24 mouse cellular contexts compared by ENCODE assay signal in genomic region chr6:67107517-67107916, GRCm38 (mm10).
A peak's percentile ranks its signal among the peaks of the same experiment; 100 is the strongest.
DNase-seq lines count a peak whose midpoint lies in the region; ATAC-seq and TF ChIP-seq lines count a peak whose summit lies in the region.
"Had no signal": no experiment of that assay in that cellular context is flagged by ENCODE, and none has a peak within 500 bp of the region (broad histone marks: within the 10 kb centered on the region; RNA-seq: fewer than 3 reads in every experiment).

No protein-coding gene starts in this region.

- TF ChIP-seq EP300 in liver, postnatal 0 days (IDR thresholded peaks at IDR 0.05; ENCODE audit: low read depth) = no peak

- no peak overlapping the region for H3K4me2 ChIP-seq in liver, postnatal 0 days (ENCODE audit: low read depth, low read length)
- no peak overlapping the region for H3K4me2 ChIP-seq in liver, embryonic 11.5 days
- no peak overlapping the region for H3K4me2 ChIP-seq in kidney, postnatal 0 days (ENCODE audit: low read length)
- H3K4me2 ChIP-seq: heart, embryonic 11.5 days; liver, embryonic 13.5 days; lung, embryonic 15.5 days; midbrain, embryonic 13.5 days; neural tube, embryonic 12.5 days had no signal

- DNase-seq in liver, postnatal 0 days = no peak
- DNase-seq in liver, embryonic 11.5 days (ENCODE audit: low spot score) = no peak
- DNase-seq in kidney, adult 2 months = peak; percentile 97
- peak; percentile 59 for DNase-seq in kidney, postnatal 0 days (ENCODE audit: low spot score)
- DNase-seq in gastrocnemius, postnatal 10 days = no peak
- DNase-seq in spleen, postnatal 14 days (ENCODE audit: low spot score in 2 of 2) = no peak
- DNase-seq in heart, postnatal 10 days = no peak
- DNase-seq: adrenal gland, postnatal 25 days; cerebellum, adult 9-10 months; gastrocnemius, postnatal 36 days; heart, postnatal 14 days; liver, embryonic 13.5 days; lung, postnatal 36 days; right cerebral cortex, postnatal 14 days; spleen, adult 18-20 months; thymus, adult 18-20 months had no signal

- H3K4me3 ChIP-seq in liver, postnatal 0 days (ENCODE audit: low read depth, low read length) = no peak overlapping the region
- H3K4me3 ChIP-seq in liver, embryonic 11.5 days (ENCODE audit: low read depth, low read length) = no peak overlapping the region
- H3K4me3 ChIP-seq in kidney, adult 2 months (ENCODE audit: insufficient read depth, low read depth, low read length) = no peak overlapping the region
- H3K4me3 ChIP-seq in kidney, postnatal 0 days (replicated peaks; ENCODE audit: low read depth, low read length) = no peak overlapping the region
- H3K4me3 ChIP-seq in small intestine, adult 2 months (ENCODE audit: low read depth, low read length) = no peak overlapping the region
- H3K4me3 ChIP-seq: limb, embryonic 10.5 days; liver, embryonic 13.5 days; lung, embryonic 15.5 days; megakaryocyte, embryonic 14.5 days; midbrain, embryonic 13.5 days; neural tube, embryonic 12.5 days had no signal

- no peaks in the 10 kb centered on the region for H3K9me3 ChIP-seq in liver, postnatal 0 days (ENCODE audit: low read length)
- H3K9me3 ChIP-seq in liver, embryonic 11.5 days (ENCODE audit: control insufficient read depth, low read length) = no peaks in the 10 kb centered on the region
- no peaks in the 10 kb centered on the region for H3K9me3 ChIP-seq in kidney, postnatal 0 days (replicated peaks; ENCODE audit: low read length)
- H3K9me3 ChIP-seq: limb, embryonic 10.5 days; liver, embryonic 13.5 days; lung, embryonic 15.5 days; megakaryocyte, embryonic 14.5 days; midbrain, embryonic 13.5 days; neural tube, embryonic 12.5 days had no signal

- no peak for TF ChIP-seq CTCF in liver, postnatal 0 days (IDR thresholded peaks at IDR 0.05; ENCODE audit: low read depth)
- TF ChIP-seq CTCF in kidney, adult 2 months (conservative IDR thresholded peaks at IDR 0.05; ENCODE audit: insufficient read depth, insufficient read length, low read depth, low read length) = no peak
- no peak for TF ChIP-seq CTCF in kidney, postnatal 0 days (IDR thresholded peaks at IDR 0.05; ENCODE audit: low read depth)
- TF ChIP-seq CTCF in small intestine, adult 2 months (IDR thresholded peaks at IDR 0.05; ENCODE audit: extremely low read depth, insufficient read length, insufficient replicate concordance, low read depth, low read length) = no peak

- peak; percentile 64 for ATAC-seq in liver, postnatal 0 days
- ATAC-seq in liver, embryonic 11.5 days (replicated peaks; ENCODE audit: low FRiP score) = no peak
- ATAC-seq in kidney, postnatal 0 days (replicated peaks; ENCODE audit: low FRiP score, low read depth) = peak; percentile 89
- ATAC-seq: forebrain, embryonic 14.5 days; midbrain, embryonic 13.5 days had no signal

- intact Hi-C loops in heart, postnatal 10 days (cut with DNase I) = no loop called here

- peak overlapping the region; percentile 41; the same call in 1 of the 2 replicates for H3K27ac ChIP-seq in liver, postnatal 0 days (ENCODE audit: low read depth)
- H3K27ac ChIP-seq in liver, embryonic 11.5 days (ENCODE audit: low read depth, low read length) = no peak overlapping the region
- peak overlapping the region; percentile 92 for H3K27ac ChIP-seq in kidney, adult 2 months (ENCODE audit: insufficient read depth, low read depth, low read length)
- H3K27ac ChIP-seq in kidney, postnatal 0 days = peak overlapping the region; percentile 79
- peak overlapping the region; percentile 32 for H3K27ac ChIP-seq in small intestine, adult 2 months (ENCODE audit: insufficient read depth, low read depth, low read length)
- H3K27ac ChIP-seq: limb, embryonic 10.5 days; liver, embryonic 13.5 days; lung, embryonic 15.5 days; midbrain, embryonic 13.5 days; neural tube, embryonic 12.5 days had no signal

- no peak for TF ChIP-seq POLR2A in kidney, adult 2 months (IDR thresholded peaks at IDR 0.05; ENCODE audit: low read depth, low read length)
- TF ChIP-seq POLR2A in small intestine, adult 2 months (IDR thresholded peaks at IDR 0.05; ENCODE audit: low read depth, low read length) = no peak

- no peak overlapping the region for H3K9ac ChIP-seq in liver, postnatal 0 days (replicated peaks)
- no peak overlapping the region for H3K9ac ChIP-seq in liver, embryonic 11.5 days (ENCODE audit: low read depth, low read length)
- no peak overlapping the region for H3K9ac ChIP-seq in kidney, postnatal 0 days (ENCODE audit: low read depth, low read length)
- H3K9ac ChIP-seq: liver, embryonic 13.5 days; lung, embryonic 15.5 days; midbrain, embryonic 13.5 days; neural tube, embryonic 12.5 days had no signal

- 60% methylated on average over 4 of the region's 4 CpGs for WGBS in liver, postnatal 0 days (ENCODE audit: insufficient replicate concordance)
- WGBS in liver, embryonic 11.5 days = 73% methylated on average over 4 of the region's 4 CpGs
- 39% methylated on average over 4 of the region's 4 CpGs for WGBS in kidney, adult 2 months
- 61% methylated on average over 4 of the region's 4 CpGs for WGBS in kidney, postnatal 0 days
- WGBS in small intestine, adult 2 months = 31% methylated on average over 4 of the region's 4 CpGs

- H3K4me1 ChIP-seq in liver, postnatal 0 days (ENCODE audit: insufficient read depth) = peaks cover 13% of the 10 kb centered on the region; the same call in 1 of the 2 replicates
- no peaks in the 10 kb centered on the region; the same call in 1 of the 2 replicates for H3K4me1 ChIP-seq in liver, embryonic 11.5 days (replicated peaks; ENCODE audit: control insufficient read depth, insufficient read depth, low read length)
- peaks cover 23% of the 10 kb centered on the region for H3K4me1 ChIP-seq in kidney, adult 2 months (ENCODE audit: control insufficient read depth, insufficient read depth, low read length)
- peaks cover 2% of the 10 kb centered on the region; the same call in 1 of the 2 replicates for H3K4me1 ChIP-seq in kidney, postnatal 0 days (replicated peaks; ENCODE audit: insufficient read depth, low read length)
- H3K4me1 ChIP-seq in small intestine, adult 2 months (ENCODE audit: control insufficient read depth, insufficient read depth, insufficient read length, low read length) = peaks cover 23% of the 10 kb centered on the region
- H3K4me1 ChIP-seq: midbrain, embryonic 13.5 days; neural tube, embryonic 12.5 days had no signal

- H3K27me3 ChIP-seq in liver, postnatal 0 days (ENCODE audit: insufficient read depth, low read length) = no peaks in the 10 kb centered on the region
- 0 out of 2 replicates have a peak, but pooled peaks cover 5% of the 10 kb centered on the region for H3K27me3 ChIP-seq in liver, embryonic 11.5 days (replicated peaks; ENCODE audit: control insufficient read depth, insufficient read depth, low read length)
- H3K27me3 ChIP-seq in kidney, adult 2 months (replicated peaks; ENCODE audit: control insufficient read depth, insufficient read depth, low read length) = no peaks in the 10 kb centered on the region
- H3K27me3 ChIP-seq in kidney, postnatal 0 days (ENCODE audit: insufficient read depth, low read length) = no peaks in the 10 kb centered on the region
- H3K27me3 ChIP-seq in small intestine, adult 2 months (ENCODE audit: control insufficient read depth, insufficient read depth, low read length) = no peaks in the 10 kb centered on the region
- H3K27me3 ChIP-seq: lung, embryonic 15.5 days; midbrain, embryonic 13.5 days; neural tube, embryonic 12.5 days had no signal

- H3K36me3 ChIP-seq in liver, postnatal 0 days (replicated peaks; ENCODE audit: insufficient read depth, low read length) = no peaks in the 10 kb centered on the region
- no peaks in the 10 kb centered on the region for H3K36me3 ChIP-seq in liver, embryonic 11.5 days (ENCODE audit: control insufficient read depth, insufficient read depth, low read length)
- H3K36me3 ChIP-seq in kidney, adult 2 months (ENCODE audit: control insufficient read depth, insufficient read depth, low read length) = no peaks in the 10 kb centered on the region
- no peaks in the 10 kb centered on the region for H3K36me3 ChIP-seq in kidney, postnatal 0 days (ENCODE audit: insufficient read depth, low read length)
- no peaks in the 10 kb centered on the region for H3K36me3 ChIP-seq in small intestine, adult 2 months (ENCODE audit: control insufficient read depth, insufficient read depth, low read length)
- H3K36me3 ChIP-seq: limb, embryonic 10.5 days; liver, embryonic 13.5 days; lung, embryonic 15.5 days; midbrain, embryonic 13.5 days; neural tube, embryonic 12.5 days had no signal

Comparison
In these comparisons a context has a peak if more than half of its experiments do, and no peak if none do; other contexts are left out.
1. DNase-seq: peak in kidney, adult 2 months (single experiment) and kidney, postnatal 0 days (single experiment); none in liver, postnatal 0 days (single experiment), liver, embryonic 11.5 days (single experiment), gastrocnemius, postnatal 10 days (single experiment), spleen, postnatal 14 days (0 of 2) and heart, postnatal 10 days (0 of 2).